Mouse (Mus musculus): ENCODE data around the gene Adprh.
"Not testable (repeated sequence)": the region's sequence is repeated elsewhere in the genome, so short reads cannot be mapped to it uniquely, and the experiment has no call there.

The Adprh gene

GRCm38 (mm10) chr16:38452442-38453202 is at the start of gene Adprh:
Gene Adprh, minus strand, starts transcription at chr16:38452703.
- DNase-seq: peak; percentile 97

DNA sequence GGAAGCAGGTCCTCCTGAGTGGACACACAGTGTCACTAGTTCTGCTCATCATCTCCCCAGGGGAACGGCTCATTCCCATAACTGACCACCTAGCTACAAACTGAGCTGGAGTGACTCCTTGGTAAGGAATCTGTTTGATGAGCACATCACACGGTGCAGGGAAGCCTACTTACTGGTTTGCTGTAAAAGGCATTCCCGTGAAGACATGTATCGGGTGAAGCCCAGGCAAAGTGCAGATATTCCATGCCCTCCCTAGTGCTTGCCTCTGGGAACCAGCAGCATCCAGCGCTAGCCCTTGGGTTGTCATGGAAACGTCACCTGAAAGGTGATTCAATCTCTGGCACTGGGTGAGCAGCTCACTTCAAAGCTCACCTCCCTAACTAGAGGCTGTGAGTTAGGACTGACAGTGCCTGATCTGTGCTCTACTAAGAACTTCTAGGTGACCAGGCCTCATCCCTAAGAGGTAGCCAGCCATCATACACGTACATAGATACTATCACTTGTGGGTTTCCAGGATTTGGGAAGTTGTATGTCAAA is 44.2 kb upstream of the Adprh start:
- no peak for DNase-seq

DNA sequence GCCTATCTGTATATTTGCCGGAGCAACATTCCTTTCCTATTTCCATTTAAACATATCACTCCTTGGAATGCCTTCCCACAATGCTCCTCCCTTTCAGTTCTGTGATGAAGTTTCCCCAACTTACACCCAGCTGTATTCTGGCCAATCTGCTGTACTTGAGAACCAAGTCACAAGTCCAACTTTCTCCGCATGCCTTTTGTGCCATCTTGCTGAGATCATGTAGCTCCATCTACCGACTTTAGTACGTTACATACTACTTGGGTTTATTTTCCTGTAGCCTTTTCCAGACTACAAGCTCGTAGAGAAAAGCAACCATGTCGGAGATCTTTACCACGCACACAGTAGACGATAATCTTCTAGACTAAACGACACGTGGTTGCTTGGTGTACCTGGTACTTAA is 41.4 kb upstream of the Adprh start:
- DNase-seq: peak; percentile 27

DNA sequence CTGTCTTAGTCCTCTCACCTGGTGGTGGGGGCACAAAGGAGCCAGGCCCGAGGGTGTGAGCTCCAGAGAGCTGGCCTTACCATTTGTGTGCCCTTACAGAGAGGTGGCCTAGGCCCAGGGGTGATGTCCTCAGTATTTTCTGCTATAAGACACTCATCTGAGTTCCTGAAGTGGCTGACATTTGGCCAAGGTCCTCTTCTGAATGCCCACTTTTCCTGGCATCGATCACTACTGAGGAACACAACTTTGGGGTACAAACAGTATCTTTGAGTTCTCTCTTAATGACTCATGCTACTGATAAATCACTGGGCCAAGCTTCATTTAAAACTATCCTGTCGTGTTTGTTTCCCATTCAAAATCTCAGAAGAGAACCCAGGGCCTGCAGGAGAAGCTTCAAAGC is 40.0 kb upstream of the Adprh start:
- DNase-seq: no peak

GRCm38 (mm10) chr16:38483582-38484309 is 31.2 kb upstream of the Adprh start:
- DNase-seq: no peak

- peak; percentile 46 for DNase-seq
Observed at GRCm38 (mm10) chr16:38482780-38483562, 30.5 kb upstream of the Adprh start.

- no peak for DNase-seq
Observed at GRCm38 (mm10) chr16:38481327-38481726, 28.8 kb upstream of the Adprh start.

GRCm38 (mm10) chr16:38478296-38478695 is 25.8 kb upstream of the Adprh start:
- no peak for DNase-seq

GRCm38 (mm10) chr16:38477241-38477608 is 24.7 kb upstream of the Adprh start:
- DNase-seq: not testable (repeated sequence)

DNA sequence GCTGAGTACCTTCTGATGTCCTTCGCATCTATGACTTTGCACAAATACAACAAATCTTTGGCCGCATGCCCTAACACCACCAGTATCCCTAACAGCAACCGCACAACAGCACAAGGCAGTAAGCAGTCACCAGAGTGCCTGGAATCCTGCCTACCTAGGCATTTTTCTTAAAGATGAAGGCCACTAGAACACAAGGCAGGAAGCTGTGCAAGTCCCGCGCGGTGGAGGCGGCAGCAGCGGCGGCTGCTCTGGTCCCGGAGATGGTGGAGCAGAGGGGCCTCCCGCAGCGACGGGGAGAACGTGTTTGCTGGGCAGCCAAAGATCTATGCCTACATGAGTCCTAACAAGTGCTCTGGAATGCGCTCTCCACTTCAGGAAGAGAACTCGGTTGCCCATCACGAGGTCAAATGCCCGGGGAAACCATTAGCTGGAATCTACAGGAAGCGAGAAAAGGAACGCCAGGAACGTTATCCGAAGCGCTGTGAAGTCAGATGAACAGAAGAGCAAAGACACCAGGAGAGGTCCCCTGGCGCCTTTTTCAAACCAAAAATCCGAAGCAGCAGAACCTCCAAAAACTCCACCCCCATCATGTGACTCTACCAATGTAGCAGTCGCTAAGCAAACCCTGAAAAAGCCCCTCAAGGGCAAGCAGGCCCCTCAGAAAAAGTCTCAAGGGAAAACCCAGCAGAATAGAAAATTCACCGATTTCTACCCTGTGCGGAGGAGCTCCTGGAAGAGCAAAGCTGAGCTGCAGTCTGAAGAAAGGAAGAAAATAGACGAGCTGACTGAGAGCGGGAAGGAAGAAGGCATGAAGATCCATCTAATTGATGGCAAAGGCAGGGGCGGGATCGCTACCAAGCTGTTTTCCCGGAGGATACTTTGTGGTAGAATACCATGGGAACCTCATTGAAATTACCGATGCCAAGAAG is 24.1 kb upstream of the Adprh start:
- DNase-seq: peak; percentile 31

DNA sequence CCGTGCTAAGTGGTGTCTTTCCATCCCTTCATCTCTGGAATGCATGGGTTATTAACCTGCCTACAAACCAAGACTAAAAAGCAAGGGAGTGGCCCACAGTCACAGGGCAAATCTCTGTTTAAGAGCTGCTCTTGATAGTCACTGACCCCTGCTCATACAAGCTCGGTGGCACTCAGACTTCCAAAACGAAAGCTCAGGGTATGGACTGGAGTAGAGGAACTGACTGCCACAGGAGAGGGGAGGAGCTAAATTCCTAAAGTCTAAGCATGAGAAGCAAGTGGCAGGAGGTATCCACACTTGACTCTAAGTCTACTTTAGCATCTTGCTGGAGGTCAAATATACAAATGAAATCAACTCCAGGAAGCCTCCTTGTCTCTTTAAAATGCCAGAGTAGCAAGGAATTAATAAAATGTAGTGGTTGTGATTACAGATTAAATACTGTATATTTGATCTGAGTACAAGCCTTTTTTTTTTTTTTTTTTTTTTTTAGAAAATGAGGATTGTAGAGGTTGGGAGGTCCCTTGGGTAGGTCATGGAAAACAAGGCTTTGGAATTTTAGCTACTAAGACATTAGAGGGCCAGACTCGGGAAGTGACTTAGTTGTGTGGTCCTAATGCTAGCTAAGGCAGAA is 23.3 kb upstream of the Adprh start:
- DNase-seq: no peak

DNA sequence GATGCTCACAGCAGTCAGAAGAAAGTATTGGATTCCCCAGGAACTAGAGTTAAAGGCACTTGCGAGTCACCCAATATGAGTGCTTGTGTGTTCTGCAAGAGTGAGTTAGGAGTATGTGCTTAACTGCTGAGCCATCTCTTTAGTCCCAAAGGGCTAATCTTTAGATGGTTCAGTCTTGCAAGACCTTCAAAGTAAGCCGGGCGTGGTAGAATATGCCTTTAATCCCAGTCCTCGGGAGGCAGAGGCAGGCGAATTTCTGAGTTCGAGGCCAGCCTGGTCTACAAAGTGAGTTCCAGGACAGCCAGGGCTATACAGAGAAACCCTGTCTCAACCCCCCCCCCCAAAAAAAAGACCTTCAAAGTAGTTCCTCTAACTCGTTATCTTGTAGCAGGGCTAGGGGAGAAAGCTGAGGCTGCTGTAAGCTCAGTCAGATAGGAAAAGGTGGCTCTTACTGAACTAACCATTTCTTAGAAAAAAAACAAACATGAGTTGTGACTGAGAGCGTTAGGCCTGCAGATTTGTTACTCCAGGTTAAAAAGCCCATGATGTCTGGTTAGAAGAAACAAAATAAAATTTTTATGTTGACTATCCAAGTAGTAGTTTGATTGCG is 22.3 kb upstream of the Adprh start:
- no peak for DNase-seq

GRCm38 (mm10) chr16:38473661-38474060 is 21.2 kb upstream of the Adprh start:
- DNase-seq: no peak

- DNase-seq: no peak
Observed at GRCm38 (mm10) chr16:38472507-38472873, 20.0 kb upstream of the Adprh start.

GRCm38 (mm10) chr16:38471697-38472506 is 19.4 kb upstream of the Adprh start:
- no peak for DNase-seq

GRCm38 (mm10) chr16:38469437-38469836 is 16.9 kb upstream of the Adprh start:
- no peak for DNase-seq

- no peak for DNase-seq
Observed at GRCm38 (mm10) chr16:38468706-38469018, 16.2 kb upstream of the Adprh start.

GRCm38 (mm10) chr16:38467917-38468705 is 15.6 kb upstream of the Adprh start:
- no peak for DNase-seq

GRCm38 (mm10) chr16:38467091-38467916 is 14.8 kb upstream of the Adprh start:
- DNase-seq: no peak

Measured in kidney, adult 9 months (tissue).